ENCODE assay signal across 25 mouse cellular contexts in genomic region chr10:83137103-83137502, GRCm38 (mm10).
DNase-seq lines count a peak whose midpoint lies in the region; ATAC-seq lines count a peak whose summit lies in the region.
"Had no signal": no experiment of that assay in that cellular context is flagged by ENCODE, and none has a peak within 500 bp of the region (broad histone marks: within the 10 kb centered on the region; RNA-seq: fewer than 3 reads in every experiment).

No protein-coding gene starts in this region.

- H3K4me2 ChIP-seq in midbrain, embryonic 14.5 days (ENCODE audit: low read length) = no peak overlapping the region
- no peak overlapping the region for H3K4me2 ChIP-seq in midbrain, embryonic 13.5 days (replicated peaks)
- H3K4me2 ChIP-seq: forebrain, embryonic 13.5 days; heart, embryonic 12.5 days; heart, embryonic 15.5 days; hindbrain, embryonic 14.5 days had no signal

- H3K36me3 ChIP-seq in midbrain, embryonic 14.5 days (ENCODE audit: control insufficient read depth, insufficient read depth, low read length) = no peaks in the 10 kb centered on the region
- no peaks in the 10 kb centered on the region for H3K36me3 ChIP-seq in midbrain, embryonic 13.5 days
- no peaks in the 10 kb centered on the region for H3K36me3 ChIP-seq in limb, embryonic 10.5 days
- H3K36me3 ChIP-seq: forebrain, embryonic 10.5 days; heart, embryonic 12.5 days; heart, embryonic 15.5 days had no signal

- 0 out of 2 replicates have a peak overlapping the region, but pooled peaks have one; percentile 1 for H3K27ac ChIP-seq in midbrain, embryonic 14.5 days (replicated peaks; ENCODE audit: low read depth, low read length)
- H3K27ac ChIP-seq in midbrain, embryonic 13.5 days = no peak overlapping the region
- peak overlapping the region; percentile 36; the same call in 1 of the 2 replicates for H3K27ac ChIP-seq in limb, embryonic 10.5 days
- H3K27ac ChIP-seq: forebrain, embryonic 10.5 days; forebrain, embryonic 13.5 days; heart, embryonic 15.5 days; hindbrain, embryonic 14.5 days; hindbrain, postnatal 0 days had no signal

- WGBS in midbrain, embryonic 14.5 days = 86% methylated on average over 7 of the region's 7 CpGs
- WGBS in midbrain, embryonic 13.5 days = 77% methylated on average over 7 of the region's 7 CpGs
- WGBS in limb, embryonic 10.5 days = 79% methylated on average over 7 of the region's 7 CpGs

- no peak for ATAC-seq in midbrain, embryonic 14.5 days (ENCODE audit: low FRiP score, low TSS enrichment)
- no peak for ATAC-seq in midbrain, embryonic 13.5 days
- 0 out of 2 replicates have a peak, but pooled peaks have one; percentile 5 for ATAC-seq in megakaryocyte-erythroid progenitor cell, adult 5-6 weeks (replicated peaks; ENCODE audit: low FRiP score, low TSS enrichment, poor library complexity, severe bottlenecking)
- ATAC-seq: CD4-positive, CD25-positive, alpha-beta regulatory T cell, adult 4 months; forebrain, embryonic 13.5 days; forebrain, embryonic 16.5 days; hindbrain, postnatal 0 days; inflammation-experienced regulatory T-cells, adult 6 months; Patski had no signal

- no peaks in the 10 kb centered on the region for H3K27me3 ChIP-seq in midbrain, embryonic 14.5 days (ENCODE audit: control insufficient read depth, insufficient read depth, low read length)
- peaks cover 16% of the 10 kb centered on the region for H3K27me3 ChIP-seq in midbrain, embryonic 13.5 days
- H3K27me3 ChIP-seq in limb, embryonic 10.5 days (ENCODE audit: low read depth, poor library complexity, severe bottlenecking) = no peaks in the 10 kb centered on the region
- H3K27me3 ChIP-seq: heart, embryonic 12.5 days; heart, embryonic 15.5 days; Patski had no signal

- no peaks in the 10 kb centered on the region for H3K9me3 ChIP-seq in midbrain, embryonic 14.5 days (ENCODE audit: control insufficient read depth, low read length)
- no peaks in the 10 kb centered on the region for H3K9me3 ChIP-seq in midbrain, embryonic 13.5 days
- no peaks in the 10 kb centered on the region for H3K9me3 ChIP-seq in limb, embryonic 10.5 days (replicated peaks)
- H3K9me3 ChIP-seq: forebrain, embryonic 10.5 days; forebrain, embryonic 13.5 days; heart, embryonic 12.5 days; heart, embryonic 15.5 days had no signal

- H3K4me1 ChIP-seq in midbrain, embryonic 14.5 days (ENCODE audit: control insufficient read depth, insufficient read depth, low read length) = peaks cover 18% of the 10 kb centered on the region
- H3K4me1 ChIP-seq in midbrain, embryonic 13.5 days (replicated peaks) = peaks cover 47% of the 10 kb centered on the region
- H3K4me1 ChIP-seq in limb, embryonic 10.5 days = peaks cover 72% of the 10 kb centered on the region

- H3K9ac ChIP-seq in midbrain, embryonic 14.5 days (replicated peaks; ENCODE audit: low read length) = no peak overlapping the region
- no peak overlapping the region for H3K9ac ChIP-seq in midbrain, embryonic 13.5 days (replicated peaks)
- H3K9ac ChIP-seq: forebrain, embryonic 13.5 days; heart, embryonic 12.5 days; heart, embryonic 15.5 days had no signal

- no peak overlapping the region for H3K4me3 ChIP-seq in midbrain, embryonic 14.5 days (replicated peaks; ENCODE audit: low read depth, low read length)
- H3K4me3 ChIP-seq in midbrain, embryonic 13.5 days (replicated peaks) = no peak overlapping the region
- H3K4me3 ChIP-seq in limb, embryonic 10.5 days = no peak overlapping the region
- H3K4me3 ChIP-seq: forebrain, embryonic 10.5 days; forebrain, embryonic 13.5 days; heart, embryonic 12.5 days; heart, embryonic 15.5 days had no signal

- no peak for DNase-seq in midbrain, embryonic 14.5 days
- no peak for DNase-seq in limb, embryonic 10.5 days (ENCODE audit: low spot score)
- no peak for DNase-seq in lung, postnatal 4 days
- no peak for DNase-seq in testis, postnatal 14 days (ENCODE audit: low spot score)
- DNase-seq: adrenal gland, postnatal 10 days; adrenal gland, postnatal 36 days; cerebellum, adult 18-20 months; cerebellum, adult 9-10 months; cerebellum, postnatal 14 days; gastrocnemius, postnatal 10 days; heart, adult 18-20 months; heart, postnatal 10 days; heart, postnatal 4 days had no signal
